Mouse (Mus musculus) MEL (cell line): ENCODE measurements around the gene H2-Oa.

Source experiments
- CTCF ChIP-seq, 3 experiments: IDR thresholded peaks in 2 of 3; conservative IDR thresholded peaks in 1 of 3; 2 replicates each; pipeline ENCODE4 v1.5.1; 2011 to 2012; ENCODE audit warnings: low read length in 3 of 3, low read depth in 2 of 3, mild to moderate bottlenecking in 2 of 3, improper control_type of control experiment in 1 of 3, inconsistent platforms in 1 of 3, mixed read lengths in 1 of 3, moderate library complexity in 1 of 3; ENCODE audit not compliant: control insufficient read depth in 1 of 3, insufficient read depth in 1 of 3, poor library complexity in 1 of 3, severe bottlenecking in 1 of 3
- EP300 ChIP-seq, 2 experiments: IDR thresholded peaks; 2 replicates each; pipeline ENCODE4 v1.6.1; 2011; ENCODE audit warnings: improper control_type of control experiment in 2 of 2, low read length in 2 of 2, low read depth in 1 of 2, mild to moderate bottlenecking in 1 of 2
- MYB ChIP-seq: IDR thresholded peaks from 2 replicates; pipeline ENCODE4 v1.6.1; 2011; ENCODE audit warnings: mild to moderate bottlenecking, low read depth, low read length, improper control_type of control experiment
- POLR2AphosphoS2 ChIP-seq: IDR thresholded peaks from 2 replicates; pipeline ENCODE4 v1.6.1; 2011; ENCODE audit warnings: low read length, improper control_type of control experiment
- USF2 ChIP-seq, 2 experiments: IDR thresholded peaks; 2 replicates each; pipeline ENCODE4 v1.6.1; 2011 to 2012; ENCODE audit warnings: improper control_type of control experiment in 2 of 2, low read length in 2 of 2, borderline replicate concordance in 1 of 2, inconsistent platforms in 1 of 2, low read depth in 1 of 2, mild to moderate bottlenecking in 1 of 2; ENCODE audit not compliant: insufficient read depth in 1 of 2

- TF ChIP-seq USF2 (IDR thresholded peaks at IDR 0.05; ENCODE audit: borderline replicate concordance in 1 of 2, insufficient read depth in 1 of 2, low read depth in 1 of 2, low read length in 2 of 2) (no peak), CTCF (IDR thresholded peaks at IDR 0.05 in 2 of 3, conservative IDR thresholded peaks at IDR 0.05 in 1 of 3; ENCODE audit: control insufficient read depth in 1 of 3, insufficient read depth in 1 of 3, low read depth in 2 of 3, low read length in 3 of 3, poor library complexity in 1 of 3, severe bottlenecking in 1 of 3) (no peak), POLR2AphosphoS2 (peak; percentile 19; the same call in 1 of the 2 replicates), MYB (no peak), EP300 (IDR thresholded peaks at IDR 0.05; ENCODE audit: low read depth in 1 of 2, low read length in 2 of 2) (no peak)
These were observed 18.2 kb downstream of the H2-Oa start for GRCm38 (mm10) chr17:34110309-34110708.
